Mouse (Mus musculus) bone marrow macrophage, adult 2 months (primary cell): ENCODE results near the gene Lats1. TPM values are rescaled to one million over a fixed set of nuclear protein-coding genes. Genes with fewer than 3 reads are reported as not detected.
"Not testable (repeated sequence)": the region's sequence is repeated elsewhere in the genome, so short reads cannot be mapped to it uniquely, and the experiment has no call there.

Source experiments
- H3K27ac ChIP-seq: 2 replicates; pipeline ENCODE4 v1.5.1; 2012; ENCODE audit warnings: low read depth, low read length; ENCODE audit not compliant: insufficient read depth
- H3K4me1 ChIP-seq: 2 replicates; pipeline ENCODE4 v1.6.1; 2012; ENCODE audit warnings: low read length; ENCODE audit not compliant: control insufficient read depth, insufficient read depth
- H3K4me3 ChIP-seq: 2 replicates; pipeline ENCODE4 v1.5.1; 2012; ENCODE audit warnings: mild to moderate bottlenecking, low read length, moderate library complexity; ENCODE audit not compliant: insufficient read depth
- CTCF ChIP-seq: IDR thresholded peaks from 2 replicates; pipeline ENCODE4 v1.5.1; 2012; ENCODE audit warnings: low read depth, mild to moderate bottlenecking, low read length, moderate library complexity
- POLR2A ChIP-seq: IDR thresholded peaks from 2 replicates; pipeline ENCODE4 v1.6.1; 2012; ENCODE audit warnings: mild to moderate bottlenecking, low read depth, low read length, borderline replicate concordance
- polyA plus RNA-seq: library from polyadenylated mRNA; stranded (reverse); fragments of >200 nt; gene quantifications from 2 replicates; pipeline ENCODE4 v1.2.4, GENCODE M21; 2012; ENCODE audit not compliant: missing spikeins, insufficient read depth, insufficient read length

Gene Lats1
- polyA plus RNA-seq, 1 experiment: 18.9 TPM

- Histone ChIP-seq H3K4me3 (peak within 1 kb of the TSS; percentile 72), H3K4me1 (peaks cover 11% of the 10 kb centered on the region)
Measured at GRCm38 (mm10) chr10:7725751-7726500, 44.9 kb downstream of the Lats1 start, which contains the start of gene Katna1. Gene Katna1, plus strand, starts transcription at chr10:7726000.

GRCm38 (mm10) chr10:7726501-7726812 is 45.4 kb downstream of the Lats1 start:
- TF ChIP-seq POLR2A (no peak), CTCF (0 out of 2 replicates have a peak, but pooled peaks have one; percentile 9)
- peaks cover 13% of the 10 kb centered on the region for H3K4me1 ChIP-seq
- peak overlapping the region; percentile 72 for H3K4me3 ChIP-seq
- H3K27ac ChIP-seq: peak overlapping the region; percentile 69

More at GRCm38 (mm10) chr10:7725751-7726500, 44.9 kb downstream of the Lats1 start, which contains the start of gene Katna1:
- TF ChIP-seq CTCF (no peak), POLR2A (no peak)
- peak within 1 kb of the TSS; percentile 69 for H3K27ac ChIP-seq

- Histone ChIP-seq H3K4me1 (peaks cover 13% of the 10 kb centered on the region), H3K4me3 (peak overlapping the region; percentile 72), H3K27ac (no peak overlapping the region)
- no peak for TF ChIP-seq CTCF
- TF ChIP-seq POLR2A: no peak
Measured at GRCm38 (mm10) chr10:7727011-7727410, 46.0 kb downstream of the Lats1 start.

- no peak for TF ChIP-seq POLR2A
- TF ChIP-seq CTCF: no peak
- H3K4me3 ChIP-seq: no peak overlapping the region
- peaks cover 11% of the 10 kb centered on the region for H3K4me1 ChIP-seq
- no peak overlapping the region for H3K27ac ChIP-seq
Measured at GRCm38 (mm10) chr10:7731582-7731981, 50.6 kb downstream of the Lats1 start.

GRCm38 (mm10) chr10:7737122-7737521 is 56.1 kb downstream of the Lats1 start:
- TF ChIP-seq CTCF (no peak), POLR2A (no peak)
- H3K4me1 ChIP-seq: peaks cover 3% of the 10 kb centered on the region; the same call in 1 of the 2 replicates
- no peak overlapping the region for H3K4me3 ChIP-seq
- H3K27ac ChIP-seq: no peak overlapping the region

- Histone ChIP-seq H3K27ac (no peak overlapping the region), H3K4me1 (peaks cover 3% of the 10 kb centered on the region; the same call in 1 of the 2 replicates), H3K4me3 (no peak overlapping the region)
- TF ChIP-seq CTCF: no peak
- no peak for TF ChIP-seq POLR2A
Measured at GRCm38 (mm10) chr10:7737914-7738313, 56.9 kb downstream of the Lats1 start.

- not testable (repeated sequence) for H3K27ac ChIP-seq, H3K4me1 ChIP-seq, H3K4me3 ChIP-seq
Measured at GRCm38 (mm10) chr10:7745528-7745927, 64.5 kb downstream of the Lats1 start.

- H3K4me3 ChIP-seq: no peak overlapping the region
- TF ChIP-seq POLR2A (no peak), CTCF (no peak)
- peaks cover 7% of the 10 kb centered on the region for H3K4me1 ChIP-seq
- no peak overlapping the region for H3K27ac ChIP-seq
Measured at GRCm38 (mm10) chr10:7748752-7749151, 67.7 kb downstream of the Lats1 start.

- H3K27ac ChIP-seq: no peak overlapping the region
- TF ChIP-seq POLR2A: no peak
- no peak for TF ChIP-seq CTCF
Measured at GRCm38 (mm10) chr10:7757544-7757943, 76.5 kb downstream of the Lats1 start.

More at GRCm38 (mm10) chr10:7757544-7757943, 76.5 kb downstream of the Lats1 start:
- Histone ChIP-seq H3K4me1 (peaks cover 2% of the 10 kb centered on the region; the same call in 1 of the 2 replicates), H3K4me3 (no peak overlapping the region)

Other genes starting within 250 kb of the Lats1 start
- gene Ulbp1, start 207.6 kb upstream of the Lats1 start, polyA plus RNA-seq: 18.3 and 18.6 TPM in 2 replicates
- gene Lrp11, start 91.4 kb upstream of the Lats1 start, polyA plus RNA-seq: 2.9 and 3.8 TPM in 2 replicates
- 7.1 and 7.6 TPM in 2 replicates for gene Nup43, start 13.7 kb upstream of the Lats1 start, polyA plus RNA-seq
- 44.5 and 49.0 TPM in 2 replicates for gene Pcmt1, start 78 bp upstream of the Lats1 start, polyA plus RNA-seq
- 51.3 and 51.9 TPM in 2 replicates for gene Katna1, start 44.8 kb downstream of the Lats1 start, polyA plus RNA-seq
- gene Ginm1, start 111.6 kb downstream of the Lats1 start, polyA plus RNA-seq: 53.7 and 61.3 TPM in 2 replicates
- 30.2 and 31.5 TPM in 2 replicates for gene Ppil4, start 111.7 kb downstream of the Lats1 start, polyA plus RNA-seq
- 27.6 and 29.5 TPM in 2 replicates for gene Zc3h12d, start 151.3 kb downstream of the Lats1 start, polyA plus RNA-seq